8 mouse cellular contexts compared by ENCODE assay signal in the genomic region with DNA sequence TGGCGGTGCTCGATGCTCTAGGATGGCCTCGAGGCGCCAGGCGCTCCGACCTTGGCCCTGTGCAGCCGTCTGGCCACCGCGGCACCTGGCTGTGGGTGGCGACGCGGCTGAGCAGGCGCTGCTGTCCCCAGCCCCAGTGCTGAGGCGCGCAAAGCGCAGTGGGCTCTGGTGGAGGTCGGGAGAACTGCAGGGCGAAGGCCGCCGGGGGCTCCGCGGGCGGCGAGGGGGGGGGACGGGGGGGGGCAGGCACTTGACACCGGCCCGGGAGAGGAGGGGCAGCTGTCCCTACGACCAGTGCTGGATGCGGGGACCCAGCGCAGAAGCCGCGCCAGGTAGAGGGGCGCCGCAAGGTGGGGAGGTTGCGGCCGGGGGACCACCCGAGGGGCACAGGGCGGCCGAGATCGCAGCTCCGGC. TPM values are rescaled to one million over a fixed set of nuclear protein-coding genes. Genes with fewer than 3 reads are reported as not detected.
A peak's percentile ranks its signal among the peaks of the same experiment; 100 is the strongest.
DNase-seq lines count a peak whose midpoint lies in the region; ATAC-seq and TF ChIP-seq lines count a peak whose summit lies in the region.

No protein-coding gene starts in this region.

- WGBS in forebrain, embryonic 10.5 days, result under 1% methylated on average over 34 of the region's 41 CpGs

- 0 out of 2 replicates have a peak, but pooled peaks cover 2% of the 10 kb centered on the region for H3K27me3 ChIP-seq in ES-Bruce4 (ENCODE audit: control insufficient read depth, insufficient read depth, low read length, poor library complexity, severe bottlenecking)
- H3K27me3 ChIP-seq in forebrain, embryonic 10.5 days (ENCODE audit: poor library complexity, severe bottlenecking), result peaks cover 84% of the 10 kb centered on the region

- peak overlapping the region; percentile 91 for H3K9ac ChIP-seq in ES-Bruce4 (ENCODE audit: low read depth, poor library complexity, severe bottlenecking)

- TF ChIP-seq POLR2A in ES-Bruce4 (IDR thresholded peaks at IDR 0.05; ENCODE audit: insufficient read depth, low read length), result no peak
- no peak for TF ChIP-seq POLR2A in bone marrow macrophage, adult 2 months (IDR thresholded peaks at IDR 0.05; ENCODE audit: borderline replicate concordance, low read depth, low read length)

- peak; percentile 79 for DNase-seq in forebrain, embryonic 10.5 days (ENCODE audit: extremely low spot score, low spot score)
- DNase-seq in heart, postnatal 14 days, result peak; percentile 89 to 93
- peak; percentile 85 to 93 for DNase-seq in kidney, postnatal 36 days
- DNase-seq in retina, postnatal 7 days (ENCODE audit: low read depth, low spot score), result peak; percentile 73
- peak; percentile 63 for DNase-seq in urinary bladder, adult 2 months (ENCODE audit: low spot score)

- intact Hi-C loops in heart, postnatal 14 days (cut with DNase I), result loop anchor here (2.0 to 5.0 kb wide), 2 partner anchors 45 to 66 kb away; no protein-coding TSS in a partner anchor

- H3K36me3 ChIP-seq in ES-Bruce4 (ENCODE audit: control insufficient read depth, insufficient read depth, low read length, poor library complexity, severe bottlenecking), result no peaks in the 10 kb centered on the region
- no peaks in the 10 kb centered on the region for H3K36me3 ChIP-seq in forebrain, embryonic 10.5 days (replicated peaks)

- peak; percentile 34 for TF ChIP-seq CTCF in ES-Bruce4 (IDR thresholded peaks at IDR 0.05; ENCODE audit: low read depth, low read length)
- no peak for TF ChIP-seq CTCF in bone marrow macrophage, adult 2 months (IDR thresholded peaks at IDR 0.05; ENCODE audit: low read depth, low read length)

- peak; percentile 93 for ATAC-seq in megakaryocyte, adult 5-6 weeks (ENCODE audit: poor library complexity, severe bottlenecking)

- no peaks in the 10 kb centered on the region for H3K9me3 ChIP-seq in ES-Bruce4 (replicated peaks; ENCODE audit: control insufficient read depth, insufficient read depth, low read length, poor library complexity, severe bottlenecking)
- no peaks in the 10 kb centered on the region for H3K9me3 ChIP-seq in forebrain, embryonic 10.5 days

- H3K27ac ChIP-seq in ES-Bruce4 (ENCODE audit: insufficient read depth, low read length), result no peak overlapping the region
- H3K27ac ChIP-seq in bone marrow macrophage, adult 2 months (ENCODE audit: insufficient read depth, low read depth, low read length), result peak overlapping the region; percentile 50
- peak overlapping the region; percentile 92 for H3K27ac ChIP-seq in forebrain, embryonic 10.5 days

- H3K4me1 ChIP-seq in ES-Bruce4 (ENCODE audit: control insufficient read depth, insufficient read depth, low read length), result no peaks in the 10 kb centered on the region
- peaks cover 35% of the 10 kb centered on the region for H3K4me1 ChIP-seq in bone marrow macrophage, adult 2 months (ENCODE audit: control insufficient read depth, insufficient read depth, low read length)
- H3K4me1 ChIP-seq in forebrain, embryonic 10.5 days, result peaks cover 47% of the 10 kb centered on the region

- peak overlapping the region; percentile 60 for H3K4me3 ChIP-seq in ES-Bruce4 (ENCODE audit: low read depth, low read length)
- H3K4me3 ChIP-seq in bone marrow macrophage, adult 2 months (ENCODE audit: insufficient read depth, low read length), result peak overlapping the region; percentile 72
- peak overlapping the region; percentile 82 for H3K4me3 ChIP-seq in forebrain, embryonic 10.5 days

- TF ChIP-seq EP300 in ES-Bruce4 (IDR thresholded peaks at IDR 0.05; ENCODE audit: insufficient read depth, low read depth, low read length), result peak; percentile 67; the same call in 1 of the 2 replicates

RNA-seq across cellular contexts. Expression of a gene that starts 0.5 kb away (rescaled TPM):
- 31.9 and 44.2 TPM in 2 replicates for polyA plus RNA-seq in ES-Bruce4 (2011; ENCODE audit: insufficient read depth, insufficient read length, low read depth, missing spikeins)
- polyA plus RNA-seq in bone marrow macrophage, adult 2 months (2012; ENCODE audit: insufficient read depth, insufficient read length, missing spikeins), result 36.9 and 53.8 TPM in 2 replicates
- 117 and 119 TPM in 2 replicates for polyA plus RNA-seq in forebrain, embryonic 10.5 days (2016; fragmentation: Nextera tagmentation; extraction: Ambion mirVana)
- total RNA-seq in heart, postnatal 14 days (2021), result 100 to 1,000 TPM; 118 to 122 TPM
- 3.5 and 5.5 TPM in 2 replicates for total RNA-seq in megakaryocyte, adult 5-6 weeks (2015)
- total RNA-seq in megakaryocyte, adult 5-6 weeks (2017), result 5.3 and 13.8 TPM in 2 replicates
- 14.8 and 16.6 TPM in 2 replicates for polyA plus RNA-seq in urinary bladder, adult 2 months (2012; rRNA removed)
